Mouse (Mus musculus): ENCODE data around the gene Gm10309.

Gene Gm10309

DNA sequence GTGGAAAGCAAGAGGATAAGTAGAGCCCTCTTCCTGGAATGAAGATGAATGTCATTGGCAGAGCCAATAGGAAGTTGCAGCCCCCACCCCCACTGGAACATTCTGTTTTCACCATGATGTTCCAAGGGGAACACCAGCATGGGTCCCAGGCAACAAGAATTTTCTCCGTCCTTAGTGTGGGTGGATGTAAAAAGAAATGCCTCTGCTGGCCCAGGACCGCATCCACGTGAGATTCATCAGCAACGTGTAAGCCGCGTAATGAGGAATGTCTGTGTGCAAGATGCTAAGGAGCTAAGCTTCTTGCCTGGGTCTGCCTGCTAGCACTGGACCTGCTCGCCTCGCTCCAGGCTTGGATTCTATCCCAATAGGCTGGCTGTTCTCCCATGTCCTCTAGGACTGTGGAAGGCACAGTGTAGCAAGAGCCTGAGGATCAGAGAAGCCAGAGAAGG is at the start of gene Gm10309:
Gene Gm10309 (minus strand): TSS at position 50 of the 449 bp plus-strand sequence.
- peak; percentile 53 for DNase-seq (ENCODE audit: low spot score)

DNA sequence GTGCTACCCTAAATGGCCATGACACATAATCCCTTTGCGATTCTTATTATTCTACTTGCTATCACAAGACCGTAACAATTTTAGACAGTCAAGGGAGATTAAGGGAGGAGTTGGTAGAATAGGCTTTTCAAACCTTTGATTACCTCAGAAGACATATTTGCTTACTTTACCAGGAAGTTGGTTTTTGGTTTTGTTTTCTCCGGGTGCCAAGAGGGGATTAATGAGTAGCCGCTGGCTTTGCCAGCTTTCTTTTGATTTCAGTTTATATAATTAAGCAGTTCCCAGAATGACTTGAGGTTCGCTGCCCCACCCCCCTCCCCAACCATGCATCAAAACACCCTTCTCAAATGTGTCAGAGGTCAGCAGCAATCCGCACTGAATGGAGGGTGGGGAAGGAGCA is 47.0 kb upstream of the Gm10309 start:
- DNase-seq (ENCODE audit: low spot score), result no peak

DNA sequence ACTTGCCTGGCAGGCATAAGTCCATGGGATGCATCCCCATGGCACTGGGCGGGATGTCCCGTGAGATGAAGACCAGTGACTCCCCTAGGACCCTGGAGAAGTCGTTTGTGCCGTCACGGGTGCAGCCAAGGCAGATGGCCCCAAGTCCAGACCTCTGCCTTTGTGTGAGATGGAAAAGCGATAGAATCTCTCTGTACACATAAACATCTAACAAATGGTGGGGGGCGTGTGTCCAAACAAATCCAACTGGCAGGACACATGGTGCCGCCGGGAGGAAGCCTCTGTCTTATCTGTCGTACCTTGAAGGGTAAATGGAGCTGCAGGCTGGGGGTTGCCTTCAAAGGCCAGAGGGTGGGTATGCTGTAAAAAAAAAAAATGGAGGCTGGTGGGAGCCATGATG is 46.5 kb upstream of the Gm10309 start:
- DNase-seq (ENCODE audit: low spot score), result no peak

DNA sequence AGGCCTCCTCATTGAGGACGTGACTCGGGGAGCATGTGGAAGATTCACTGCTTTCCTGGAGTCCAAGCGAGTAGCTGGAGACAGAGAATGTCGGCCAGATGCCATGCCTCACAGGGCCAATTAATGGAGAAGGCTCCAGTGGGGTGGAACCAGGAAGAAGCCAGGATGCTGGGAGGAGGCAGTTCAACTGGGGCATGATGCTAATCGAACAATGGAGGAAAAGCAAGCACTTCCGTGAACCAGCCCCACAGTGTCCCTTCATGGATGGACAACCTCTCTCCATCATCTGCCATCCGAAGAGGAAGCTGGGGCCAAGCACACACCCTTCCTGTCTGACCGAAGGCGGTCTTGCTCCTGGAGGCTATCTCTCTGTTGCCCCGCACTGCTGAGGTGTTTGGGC is 44.1 kb upstream of the Gm10309 start:
- no peak for DNase-seq (ENCODE audit: low spot score)

DNA sequence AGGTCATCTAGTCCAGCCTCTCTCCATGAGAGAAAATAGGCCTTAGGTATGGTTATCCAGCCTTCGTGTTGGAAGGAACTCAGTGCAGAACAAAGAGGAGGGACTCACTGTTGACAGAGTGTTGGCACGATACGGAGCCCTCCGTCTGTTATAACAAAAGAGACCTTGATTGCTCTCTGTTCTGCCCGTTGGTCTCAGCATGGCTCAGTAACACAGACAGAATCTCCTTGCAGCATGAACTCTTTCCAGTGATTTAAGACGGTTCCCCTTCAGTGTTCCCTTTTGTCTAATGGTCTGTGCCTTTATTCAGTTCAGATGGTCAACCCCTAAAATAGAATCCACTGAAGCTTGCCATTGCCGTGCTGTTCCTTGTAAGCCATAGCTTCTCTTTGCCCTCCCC is 41.5 kb upstream of the Gm10309 start:
- no peak for DNase-seq (ENCODE audit: low spot score)

DNA sequence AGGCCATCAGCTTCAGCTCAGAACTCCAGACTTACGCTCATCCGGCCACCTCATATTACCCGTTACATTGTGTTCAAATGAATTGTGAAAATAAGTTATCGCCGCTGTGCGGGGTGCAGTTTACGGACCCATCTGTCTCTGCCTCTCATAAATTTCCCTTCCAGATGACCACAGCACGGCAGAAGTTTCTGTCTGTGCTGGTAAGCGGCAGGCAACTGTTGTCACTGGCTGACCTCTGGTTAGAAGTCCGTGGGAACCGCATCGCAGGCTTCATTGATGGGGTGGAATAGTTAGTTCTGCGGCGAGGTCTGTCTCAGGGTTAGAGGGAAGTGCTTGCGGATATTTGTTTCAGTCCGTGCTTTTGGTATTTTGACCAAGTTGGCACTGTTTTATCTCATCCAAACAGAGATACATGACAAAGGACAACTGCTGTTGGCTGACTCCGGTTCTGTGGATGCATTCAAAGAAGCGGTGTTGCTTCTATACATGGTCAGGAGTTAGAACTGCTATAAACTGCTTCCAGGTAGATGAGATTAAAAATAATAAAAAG is 34.9 kb upstream of the Gm10309 start:
- no peak for DNase-seq (ENCODE audit: low spot score)

GRCm38 (mm10) chr17:86535827-86536656 is 31.0 kb upstream of the Gm10309 start:
- peak; percentile 86 for DNase-seq (ENCODE audit: low spot score)

DNA sequence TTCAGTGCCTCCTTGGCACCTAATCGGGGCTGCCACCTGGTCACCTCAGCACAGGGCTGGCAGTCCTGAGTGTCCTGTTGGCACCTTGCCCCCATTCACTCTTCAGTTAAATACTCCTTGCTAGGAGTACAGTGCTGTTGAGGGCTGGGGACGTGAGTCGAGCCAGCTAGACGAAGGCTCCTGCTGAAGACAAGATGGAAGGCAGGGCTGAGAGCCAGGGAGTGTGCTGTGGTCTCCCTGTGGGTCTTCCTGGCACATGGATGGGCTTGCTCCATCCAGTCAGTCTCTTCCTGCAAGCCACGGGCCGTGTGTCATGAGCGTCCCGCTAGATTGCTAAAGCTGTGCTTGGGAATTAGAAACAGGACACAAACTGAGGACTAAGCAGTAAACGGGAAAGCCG is 30.1 kb upstream of the Gm10309 start:
- no peak for DNase-seq (ENCODE audit: low spot score)

DNA sequence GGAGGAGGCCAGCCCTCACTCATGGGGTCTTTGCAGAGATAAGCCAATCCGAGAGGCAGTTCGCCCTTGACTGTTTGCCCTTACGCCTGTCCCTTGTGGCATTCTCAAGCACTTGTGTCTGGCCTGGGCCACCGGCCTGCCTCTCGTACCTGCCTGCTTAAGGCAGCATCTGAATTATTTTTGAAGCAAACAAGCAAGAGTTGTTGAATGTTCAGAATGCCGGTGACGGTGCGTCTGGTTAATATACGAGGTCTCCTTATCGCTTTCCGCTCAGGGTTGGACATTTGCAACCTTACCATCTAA is 28.5 kb upstream of the Gm10309 start:
- DNase-seq (ENCODE audit: low spot score), result no peak

GRCm38 (mm10) chr17:86532783-86533548 is 27.9 kb upstream of the Gm10309 start:
- no peak for DNase-seq (ENCODE audit: low spot score)

DNA sequence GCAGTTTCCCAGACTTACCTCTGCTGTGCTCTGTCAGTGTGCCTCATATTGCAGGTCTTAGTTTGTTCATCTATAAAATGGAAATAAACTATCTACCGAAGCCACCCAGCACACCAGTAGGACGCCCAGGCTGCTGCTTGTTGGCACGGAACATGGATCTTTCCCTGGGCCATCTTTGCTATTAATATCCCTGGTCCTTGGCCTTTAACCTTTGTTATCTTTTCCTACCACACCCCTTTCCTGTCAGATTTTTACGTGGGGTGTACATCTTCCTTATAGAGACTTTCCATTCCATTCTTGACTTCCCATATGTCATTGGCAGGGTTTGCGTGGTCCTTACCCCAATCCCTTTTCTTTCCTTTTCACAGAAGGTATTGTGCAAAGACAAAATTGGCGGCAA is 26.2 kb upstream of the Gm10309 start:
- DNase-seq (ENCODE audit: low spot score), result no peak

- DNase-seq (ENCODE audit: low spot score), result no peak
Observed at GRCm38 (mm10) chr17:86529411-86529810, 24.4 kb upstream of the Gm10309 start.

- no peak for DNase-seq (ENCODE audit: low spot score)
Observed at GRCm38 (mm10) chr17:86529003-86529402, 24.0 kb upstream of the Gm10309 start.

DNA sequence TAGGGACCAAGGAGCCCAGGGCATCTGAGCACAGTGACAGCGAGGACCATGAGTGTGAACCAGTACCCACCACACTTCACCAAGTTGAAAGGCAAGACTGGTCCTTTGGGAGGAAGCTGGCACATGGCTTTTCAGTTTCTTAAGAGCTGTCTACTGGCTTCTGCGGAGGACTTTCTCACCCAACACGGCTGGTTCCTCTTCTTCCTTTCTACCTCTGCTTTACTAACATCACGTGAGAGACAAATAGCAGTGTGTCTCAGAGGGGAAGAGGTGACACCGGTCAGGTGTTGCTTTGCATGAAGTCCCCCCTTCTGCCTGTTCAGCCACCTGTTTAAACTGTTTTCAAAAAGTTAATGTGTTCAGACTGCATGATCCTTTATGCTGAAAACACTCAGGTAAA is 22.3 kb upstream of the Gm10309 start:
- no peak for DNase-seq (ENCODE audit: low spot score)

DNA sequence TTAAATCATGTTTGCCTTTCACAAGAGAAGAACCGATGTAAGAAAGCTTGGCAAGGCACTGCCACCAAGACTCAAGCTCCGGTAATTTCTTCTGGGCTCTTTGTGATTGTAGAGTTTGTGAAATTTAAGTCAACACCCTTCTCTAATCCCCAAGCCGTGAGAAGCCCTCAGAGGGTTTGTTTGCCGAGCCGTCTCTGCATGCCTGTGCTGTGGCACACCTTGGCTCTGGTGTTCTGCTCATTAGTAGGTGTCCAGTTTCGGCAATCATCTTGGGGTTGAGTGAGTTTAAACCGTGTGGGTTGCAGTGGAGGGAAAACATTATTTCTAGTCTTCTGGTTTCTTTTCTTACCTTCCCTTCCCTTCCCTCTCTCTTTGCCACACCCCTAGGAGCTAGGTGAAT is 21.0 kb upstream of the Gm10309 start:
- DNase-seq (ENCODE audit: low spot score), result no peak

DNA sequence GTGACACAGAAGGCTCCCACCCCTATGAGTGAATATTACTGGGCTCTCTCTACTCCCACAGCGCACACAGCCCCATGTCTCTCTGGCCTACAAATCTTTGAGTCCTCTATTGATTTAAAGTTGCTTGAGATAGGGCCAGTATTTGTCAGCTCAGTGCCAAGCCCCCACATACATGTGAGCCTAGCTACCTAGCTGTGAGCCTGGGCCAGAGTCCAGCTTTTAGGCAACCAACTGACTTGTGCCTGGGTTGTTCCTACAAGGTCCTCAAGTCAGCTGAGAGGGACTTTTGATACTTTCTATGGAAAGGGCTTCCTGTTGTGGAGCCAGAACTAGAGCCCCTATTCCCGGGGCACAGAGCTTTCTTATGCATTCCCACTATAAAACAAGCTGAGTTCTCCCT is 20.0 kb upstream of the Gm10309 start:
- DNase-seq (ENCODE audit: low spot score), result no peak

GRCm38 (mm10) chr17:86523843-86524242 is 18.8 kb upstream of the Gm10309 start:
- DNase-seq (ENCODE audit: low spot score), result no peak

GRCm38 (mm10) chr17:86523374-86523773 is 18.3 kb upstream of the Gm10309 start:
- no peak for DNase-seq (ENCODE audit: low spot score)

- DNase-seq (ENCODE audit: low spot score), result no peak
Observed at GRCm38 (mm10) chr17:86522649-86523048, 17.6 kb upstream of the Gm10309 start.

GRCm38 (mm10) chr17:86521252-86521651 is 16.2 kb upstream of the Gm10309 start:
- no peak for DNase-seq (ENCODE audit: low spot score)

- DNase-seq (ENCODE audit: low spot score), result no peak
Observed at GRCm38 (mm10) chr17:86518604-86519003, 13.6 kb upstream of the Gm10309 start.

DNA sequence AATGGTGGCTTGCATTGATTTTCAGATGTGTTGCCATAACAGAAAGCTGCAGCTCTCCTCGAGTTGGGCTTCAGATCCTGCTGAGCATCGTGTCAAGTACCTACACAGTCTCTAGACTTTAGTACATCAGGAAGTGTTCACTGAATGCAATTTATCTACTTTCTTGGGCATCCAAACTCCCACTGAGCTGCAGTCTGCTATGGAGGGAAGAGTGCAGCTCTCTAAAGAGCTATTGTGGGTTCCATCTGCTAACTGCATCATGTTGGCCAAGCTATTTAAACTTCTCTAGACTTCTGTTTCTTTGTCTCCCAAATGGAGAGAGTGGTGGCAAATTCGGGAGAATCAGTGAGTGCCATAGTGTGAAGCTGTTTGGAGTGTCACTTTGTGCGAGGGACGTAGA is 11.6 kb upstream of the Gm10309 start:
- DNase-seq (ENCODE audit: low spot score), result no peak

DNA sequence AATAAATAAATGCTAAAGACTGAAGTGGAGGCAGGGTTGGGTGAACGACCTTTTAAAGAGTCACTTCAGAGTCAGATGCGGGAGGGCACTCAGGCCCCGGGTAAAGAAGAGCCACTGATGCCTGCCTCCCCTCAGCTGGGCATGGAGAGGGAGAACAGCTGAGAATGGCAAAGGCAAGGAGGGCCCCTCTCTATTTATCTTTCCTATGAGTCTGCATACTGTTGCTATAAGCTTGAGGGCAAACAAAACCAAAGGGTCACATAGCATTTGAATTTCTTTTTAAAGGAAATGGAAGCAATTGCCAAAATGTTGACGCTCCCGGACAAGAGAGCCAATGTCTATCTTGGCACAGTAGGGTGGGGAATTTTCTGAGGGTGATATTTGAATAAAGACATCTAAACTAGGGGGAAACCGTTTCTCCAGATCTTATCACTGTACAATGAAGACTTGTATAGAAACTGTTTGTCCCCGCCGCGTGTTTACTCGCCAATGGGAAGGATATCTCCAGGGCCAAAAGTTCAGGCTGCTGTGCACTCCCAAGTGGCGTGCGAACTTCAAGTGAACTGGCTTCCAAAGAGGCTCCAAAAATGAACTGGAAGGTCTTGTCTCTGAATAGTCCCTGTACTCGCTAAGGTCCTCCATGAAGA is 10.1 kb upstream of the Gm10309 start:
- DNase-seq (ENCODE audit: low spot score), result no peak
